Mouse (Mus musculus): ENCODE measurements around the gene Thbs1. TPM values are rescaled to one million over a fixed set of nuclear protein-coding genes. Genes with fewer than 3 reads are reported as not detected.

Thbs1 gene
- polyA plus RNA-seq, 1 experiment from 2014 or later: 89.8 TPM

- no peak for ATAC-seq (ENCODE audit: low FRiP score)
- Histone ChIP-seq H3K27me3 (peaks cover 15% of the 10 kb centered on the region), H3K36me3 (peaks cover 15% of the 10 kb centered on the region), H3K27ac (no peak overlapping the region), H3K4me1 (peaks cover 18% of the 10 kb centered on the region; the same call in 1 of the 2 replicates), H3K9ac (no peak overlapping the region), H3K9me3 (replicated peaks) (no peaks in the 10 kb centered on the region), H3K4me2 (replicated peaks) (no peak overlapping the region; the same call in 1 of the 2 replicates), H3K4me3 (no peak overlapping the region)
- 73% methylated on average over 3 of the region's 3 CpGs for WGBS
Measured at GRCm38 (mm10) chr2:118116754-118117290, 5.1 kb downstream of the Thbs1 start.

- H3K27me3 ChIP-seq: peaks cover 9% of the 10 kb centered on the region
- no peak overlapping the region for H3K27ac ChIP-seq
- peaks cover 15% of the 10 kb centered on the region for H3K36me3 ChIP-seq
- no peak overlapping the region for H3K4me3 ChIP-seq
- H3K9ac ChIP-seq: no peak overlapping the region
- 77% methylated on average over 11 of the region's 11 CpGs for WGBS
- ATAC-seq (ENCODE audit: low FRiP score): no peak
- H3K4me2 ChIP-seq (replicated peaks): no peak overlapping the region
- H3K4me1 ChIP-seq: peaks cover 16% of the 10 kb centered on the region; the same call in 1 of the 2 replicates
- no peaks in the 10 kb centered on the region for H3K9me3 ChIP-seq (replicated peaks)
Measured at GRCm38 (mm10) chr2:118117401-118117800, 5.7 kb downstream of the Thbs1 start.

GRCm38 (mm10) chr2:118118045-118118444, 6.4 kb downstream of the Thbs1 start:
- no peak overlapping the region for H3K27ac ChIP-seq
- H3K4me3 ChIP-seq: no peak overlapping the region
- no peak overlapping the region for H3K4me2 ChIP-seq (replicated peaks)
- no peak overlapping the region for H3K9ac ChIP-seq
- ATAC-seq (ENCODE audit: low FRiP score): no peak
- peaks cover 15% of the 10 kb centered on the region for H3K36me3 ChIP-seq
- no peaks in the 10 kb centered on the region for H3K9me3 ChIP-seq (replicated peaks)
- 73% methylated on average over 6 of the region's 6 CpGs for WGBS
- peaks cover 10% of the 10 kb centered on the region; the same call in 1 of the 2 replicates for H3K4me1 ChIP-seq
- peaks cover 3% of the 10 kb centered on the region for H3K27me3 ChIP-seq

- H3K27me3 ChIP-seq: no peaks in the 10 kb centered on the region
- H3K4me2 ChIP-seq (replicated peaks): no peak overlapping the region
- H3K9me3 ChIP-seq (replicated peaks): no peaks in the 10 kb centered on the region
- 84% methylated on average over 7 of the region's 7 CpGs for WGBS
- H3K4me3 ChIP-seq: no peak overlapping the region
- no peak overlapping the region for H3K27ac ChIP-seq
- H3K4me1 ChIP-seq: peaks cover 8% of the 10 kb centered on the region; the same call in 1 of the 2 replicates
- ATAC-seq (ENCODE audit: low FRiP score): no peak
- no peak overlapping the region for H3K9ac ChIP-seq
- peaks cover 18% of the 10 kb centered on the region for H3K36me3 ChIP-seq
Measured at GRCm38 (mm10) chr2:118118515-118118914, 6.8 kb downstream of the Thbs1 start.

- no peaks in the 10 kb centered on the region for H3K27me3 ChIP-seq
- H3K36me3 ChIP-seq: peaks cover 27% of the 10 kb centered on the region
- no peak overlapping the region for H3K4me3 ChIP-seq
- H3K9me3 ChIP-seq (replicated peaks): no peaks in the 10 kb centered on the region
- no peak for ATAC-seq (ENCODE audit: low FRiP score)
- 0 out of 2 replicates have a peak, but pooled peaks cover 8% of the 10 kb centered on the region for H3K4me1 ChIP-seq
- H3K27ac ChIP-seq: no peak overlapping the region
- no peak overlapping the region for H3K9ac ChIP-seq
- 90% methylated on average over 12 of the region's 12 CpGs for WGBS
- H3K4me2 ChIP-seq (replicated peaks): no peak overlapping the region
Measured at GRCm38 (mm10) chr2:118119684-118120083, 8.0 kb downstream of the Thbs1 start.

GRCm38 (mm10) chr2:118120095-118120494, 8.4 kb downstream of the Thbs1 start:
- ATAC-seq (ENCODE audit: low FRiP score): no peak
- Histone ChIP-seq H3K9me3 (replicated peaks) (no peaks in the 10 kb centered on the region), H3K27ac (no peak overlapping the region), H3K4me1 (0 out of 2 replicates have a peak, but pooled peaks cover 8% of the 10 kb centered on the region), H3K36me3 (peaks cover 27% of the 10 kb centered on the region), H3K27me3 (no peaks in the 10 kb centered on the region), H3K9ac (no peak overlapping the region), H3K4me2 (replicated peaks) (no peak overlapping the region), H3K4me3 (no peak overlapping the region)
- 95% methylated on average over 11 of the region's 11 CpGs for WGBS

GRCm38 (mm10) chr2:118120751-118121150, 9.1 kb downstream of the Thbs1 start:
- Histone ChIP-seq H3K4me1 (0 out of 2 replicates have a peak, but pooled peaks cover 2% of the 10 kb centered on the region), H3K27ac (no peak overlapping the region), H3K36me3 (peaks cover 27% of the 10 kb centered on the region), H3K27me3 (no peaks in the 10 kb centered on the region), H3K9ac (no peak overlapping the region), H3K9me3 (replicated peaks) (no peaks in the 10 kb centered on the region), H3K4me3 (no peak overlapping the region), H3K4me2 (replicated peaks) (no peak overlapping the region)
- ATAC-seq (ENCODE audit: low FRiP score): no peak
- whole genome bisulfite sequencing: 97% methylated on average over 7 of the region's 7 CpGs

GRCm38 (mm10) chr2:118122291-118122690, 10.6 kb downstream of the Thbs1 start:
- ATAC-seq (ENCODE audit: low FRiP score): no peak
- Histone ChIP-seq H3K4me3 (no peak overlapping the region), H3K4me2 (replicated peaks) (no peak overlapping the region), H3K9ac (no peak overlapping the region), H3K36me3 (peaks cover 24% of the 10 kb centered on the region), H3K27ac (no peak overlapping the region), H3K9me3 (replicated peaks) (no peaks in the 10 kb centered on the region), H3K4me1 (no peaks in the 10 kb centered on the region), H3K27me3 (no peaks in the 10 kb centered on the region)
- 94% methylated on average over 6 of the region's 6 CpGs for WGBS

GRCm38 (mm10) chr2:118123743-118124142, 12.1 kb downstream of the Thbs1 start:
- no peak overlapping the region for H3K27ac ChIP-seq
- H3K9ac ChIP-seq: no peak overlapping the region
- H3K36me3 ChIP-seq: peaks cover 24% of the 10 kb centered on the region
- 84% methylated on average over 9 of the region's 9 CpGs for WGBS
- H3K4me1 ChIP-seq: 0 out of 2 replicates have a peak, but pooled peaks cover under 1% of the 10 kb centered on the region
- H3K4me3 ChIP-seq: no peak overlapping the region
- no peaks in the 10 kb centered on the region for H3K9me3 ChIP-seq (replicated peaks)
- H3K27me3 ChIP-seq: no peaks in the 10 kb centered on the region
- H3K4me2 ChIP-seq (replicated peaks): no peak overlapping the region
- no peak for ATAC-seq (ENCODE audit: low FRiP score)

GRCm38 (mm10) chr2:118124437-118124836, 12.8 kb downstream of the Thbs1 start:
- Histone ChIP-seq H3K27ac (no peak overlapping the region), H3K4me1 (0 out of 2 replicates have a peak, but pooled peaks cover 2% of the 10 kb centered on the region), H3K9me3 (replicated peaks) (no peaks in the 10 kb centered on the region), H3K4me3 (no peak overlapping the region), H3K27me3 (no peaks in the 10 kb centered on the region), H3K36me3 (peaks cover 18% of the 10 kb centered on the region), H3K9ac (no peak overlapping the region), H3K4me2 (replicated peaks) (no peak overlapping the region)
- 85% methylated on average over 7 of the region's 7 CpGs for WGBS
- ATAC-seq (ENCODE audit: low FRiP score): no peak

GRCm38 (mm10) chr2:118125211-118125939, 13.7 kb downstream of the Thbs1 start:
- H3K9ac ChIP-seq: no peak overlapping the region
- H3K9me3 ChIP-seq (replicated peaks): no peaks in the 10 kb centered on the region
- H3K4me1 ChIP-seq: 0 out of 2 replicates have a peak, but pooled peaks cover 2% of the 10 kb centered on the region
- H3K27ac ChIP-seq: no peak overlapping the region
- H3K4me3 ChIP-seq: no peak overlapping the region
- H3K4me2 ChIP-seq (replicated peaks): no peak overlapping the region
- ATAC-seq (ENCODE audit: low FRiP score): no peak
- H3K27me3 ChIP-seq: no peaks in the 10 kb centered on the region
- H3K36me3 ChIP-seq: peaks cover 12% of the 10 kb centered on the region
- 77% methylated on average over 11 of the region's 11 CpGs for WGBS

GRCm38 (mm10) chr2:118125943-118126470, 14.3 kb downstream of the Thbs1 start:
- H3K27me3 ChIP-seq: no peaks in the 10 kb centered on the region
- H3K9ac ChIP-seq: no peak overlapping the region
- 69% methylated on average over 7 of the region's 7 CpGs for WGBS
- no peaks in the 10 kb centered on the region for H3K9me3 ChIP-seq (replicated peaks)
- H3K27ac ChIP-seq: no peak overlapping the region
- H3K4me2 ChIP-seq (replicated peaks): no peak overlapping the region
- peaks cover 12% of the 10 kb centered on the region for H3K36me3 ChIP-seq
- no peak overlapping the region for H3K4me3 ChIP-seq
- no peak for ATAC-seq (ENCODE audit: low FRiP score)
- 0 out of 2 replicates have a peak, but pooled peaks cover 2% of the 10 kb centered on the region for H3K4me1 ChIP-seq

Data from hindbrain, embryonic 12.5 days (tissue).